Mouse (Mus musculus) MEL (cell line): ENCODE results near the gene Lrp4.

Source experiments
- BHLHE40 ChIP-seq: IDR thresholded peaks from 2 replicates; pipeline ENCODE4 v1.6.1; 2012; ENCODE audit warnings: low read depth, mild to moderate bottlenecking, inconsistent platforms, low read length, improper control_type of control experiment, borderline replicate concordance
- CTCF ChIP-seq, 3 experiments: IDR thresholded peaks in 2 of 3; conservative IDR thresholded peaks in 1 of 3; 2 replicates each; pipeline ENCODE4 v1.5.1; 2011 to 2012; ENCODE audit warnings: low read length in 3 of 3, low read depth in 2 of 3, mild to moderate bottlenecking in 2 of 3, improper control_type of control experiment in 1 of 3, inconsistent platforms in 1 of 3, mixed read lengths in 1 of 3, moderate library complexity in 1 of 3; ENCODE audit not compliant: control insufficient read depth in 1 of 3, insufficient read depth in 1 of 3, poor library complexity in 1 of 3, severe bottlenecking in 1 of 3
- E2F4 ChIP-seq: IDR thresholded peaks from 2 replicates; pipeline ENCODE4 v1.6.1; 2011; ENCODE audit warnings: low read depth, low read length, improper control_type of control experiment, borderline replicate concordance
- EP300 ChIP-seq, 2 experiments: IDR thresholded peaks; 2 replicates each; pipeline ENCODE4 v1.6.1; 2011; ENCODE audit warnings: improper control_type of control experiment in 2 of 2, low read length in 2 of 2, low read depth in 1 of 2, mild to moderate bottlenecking in 1 of 2
- MAFK ChIP-seq: IDR thresholded peaks from 2 replicates; pipeline ENCODE4 v1.6.1; 2011; ENCODE audit warnings: low read depth, mild to moderate bottlenecking, low read length, improper control_type of control experiment, borderline replicate concordance
- MEF2A ChIP-seq: IDR thresholded peaks from 2 replicates; pipeline ENCODE4 v1.6.1; 2014; ENCODE audit warnings: low read depth, mild to moderate bottlenecking, inconsistent platforms, low read length, improper control_type of control experiment; ENCODE audit not compliant: poor library complexity, insufficient replicate concordance, severe bottlenecking; ENCODE audit errors: extremely low read depth
- MYC ChIP-seq: IDR thresholded peaks from 2 replicates; pipeline ENCODE4 v1.6.1; 2011; ENCODE audit warnings: low read depth, mild to moderate bottlenecking, low read length, improper control_type of control experiment, moderate library complexity
- NELFE ChIP-seq: IDR thresholded peaks from 2 replicates; pipeline ENCODE4 v1.6.1; 2011; ENCODE audit warnings: low read depth, low read length, improper control_type of control experiment
- POLR2A ChIP-seq, 2 experiments: IDR thresholded peaks; 2 replicates each; pipeline ENCODE4 v1.6.1; 2011 to 2012; ENCODE audit warnings: low read length in 2 of 2, mild to moderate bottlenecking in 2 of 2, control low read depth in 1 of 2, improper control_type of control experiment in 1 of 2, low read depth in 1 of 2, moderate library complexity in 1 of 2; ENCODE audit not compliant: control insufficient read depth in 1 of 2, insufficient read depth in 1 of 2, poor library complexity in 1 of 2
- TCF12 ChIP-seq: IDR thresholded peaks from 2 replicates; pipeline ENCODE4 v1.6.1; 2014; ENCODE audit warnings: low read depth, mild to moderate bottlenecking, inconsistent platforms, low read length, improper control_type of control experiment, moderate library complexity
- USF1 ChIP-seq: IDR thresholded peaks from 2 replicates; pipeline ENCODE4 v1.6.1; 2014; ENCODE audit warnings: low read depth, mild to moderate bottlenecking, inconsistent platforms, low read length, improper control_type of control experiment, moderate library complexity
- ZNF384 ChIP-seq: IDR thresholded peaks from 2 replicates; pipeline ENCODE4 v1.6.1; 2012; ENCODE audit warnings: low read depth, mild to moderate bottlenecking, inconsistent platforms, low read length, improper control_type of control experiment

DNA sequence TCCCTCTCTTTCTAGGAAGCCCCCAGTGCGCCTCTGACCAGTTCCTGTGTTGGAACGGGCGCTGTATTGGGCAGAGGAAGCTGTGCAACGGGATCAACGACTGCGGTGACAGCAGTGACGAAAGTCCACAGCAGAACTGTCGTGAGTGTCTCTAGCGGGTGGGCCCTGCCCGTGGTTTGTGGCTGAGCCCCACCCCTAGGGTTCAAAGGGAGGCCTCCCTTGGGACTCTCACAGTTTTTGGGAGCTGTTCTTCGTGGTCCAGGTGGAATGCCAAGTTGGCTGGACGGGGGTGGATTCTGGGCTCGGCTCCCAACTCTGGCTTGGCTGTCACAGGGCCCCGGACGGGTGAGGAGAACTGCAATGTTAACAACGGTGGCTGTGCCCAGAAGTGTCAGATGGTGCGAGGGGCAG, 18.9 kb downstream of the Lrp4 start:
- TF ChIP-seq ZNF384 (no peak), EP300 (IDR thresholded peaks at IDR 0.05; ENCODE audit: low read depth in 1 of 2, low read length in 2 of 2) (no peak), TCF12 (no peak), E2F4 (no peak), MEF2A (no peak), POLR2A (IDR thresholded peaks at IDR 0.05; ENCODE audit: control insufficient read depth in 1 of 2, insufficient read depth in 1 of 2, low read depth in 1 of 2, low read length in 2 of 2, poor library complexity in 1 of 2) (no peak), NELFE (no peak), CTCF (IDR thresholded peaks at IDR 0.05 in 2 of 3, conservative IDR thresholded peaks at IDR 0.05 in 1 of 3; ENCODE audit: control insufficient read depth in 1 of 3, insufficient read depth in 1 of 3, low read depth in 2 of 3, low read length in 3 of 3, poor library complexity in 1 of 3, severe bottlenecking in 1 of 3) (no peak), USF1 (no peak), MAFK (no peak), MYC (no peak), BHLHE40 (no peak)
